Mouse (Mus musculus) frontal cortex, postnatal 10 days (tissue): Measurements from ENCODE around the gene Wnt3a.
A peak's percentile ranks its signal among the peaks of the same experiment; 100 is the strongest.
"Not testable (repeated sequence)": the region's sequence is repeated elsewhere in the genome, so short reads cannot be mapped to it uniquely, and the experiment has no call there.

ENCODE experiments used
- DNase-seq, 2 experiments: peaks; one replicate each; pipeline ENCODE4 v3.0.0; 2022; ENCODE audit warnings: low spot score in 2 of 2, mixed read lengths in 1 of 2

Gene Wnt3a

DNA sequence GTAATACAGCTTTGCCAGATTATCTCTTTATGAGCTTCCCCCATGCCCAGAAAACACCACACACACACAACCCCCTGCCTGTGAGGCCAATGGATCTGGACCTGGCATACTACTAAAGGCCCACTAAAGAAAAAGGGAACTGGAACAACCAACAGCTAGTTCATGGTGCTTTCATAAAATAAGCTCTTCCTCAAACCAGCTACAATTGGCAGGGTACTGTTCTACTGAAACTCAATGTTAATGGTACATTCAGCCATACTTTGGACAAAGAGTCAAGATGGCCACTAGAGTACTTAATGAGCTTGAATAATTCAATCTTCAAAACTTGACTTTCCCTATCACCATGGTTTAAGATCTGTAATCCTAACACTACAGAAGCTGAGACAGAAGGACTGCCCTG is 68.9 kb downstream of the Wnt3a start:
- DNase-seq = no peak

DNA sequence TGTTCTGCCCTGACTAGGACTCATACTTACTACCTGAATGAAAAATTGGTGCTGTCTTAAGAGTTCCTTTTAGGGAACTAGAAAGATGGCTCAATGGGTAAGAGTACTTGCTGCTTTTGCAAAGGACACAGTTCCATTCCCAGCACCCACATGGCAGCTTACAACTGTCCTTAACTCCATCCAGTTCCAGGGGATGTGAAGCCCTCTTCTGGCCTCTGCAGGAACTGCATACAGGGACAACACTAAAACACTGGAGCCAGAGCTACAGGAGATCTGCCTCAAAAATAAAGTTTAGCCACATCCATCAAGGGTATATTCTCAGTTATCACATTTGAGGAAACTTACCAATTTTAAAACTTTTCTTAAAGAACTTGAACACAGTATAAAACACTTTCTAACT is 71.5 kb downstream of the Wnt3a start:
- no peak for DNase-seq

GRCm38 (mm10) chr11:59218389-59218998 is 72.1 kb downstream of the Wnt3a start:
- no peak for DNase-seq

- DNase-seq = no peak
Measured at GRCm38 (mm10) chr11:59216955-59217354, 73.6 kb downstream of the Wnt3a start.

DNA sequence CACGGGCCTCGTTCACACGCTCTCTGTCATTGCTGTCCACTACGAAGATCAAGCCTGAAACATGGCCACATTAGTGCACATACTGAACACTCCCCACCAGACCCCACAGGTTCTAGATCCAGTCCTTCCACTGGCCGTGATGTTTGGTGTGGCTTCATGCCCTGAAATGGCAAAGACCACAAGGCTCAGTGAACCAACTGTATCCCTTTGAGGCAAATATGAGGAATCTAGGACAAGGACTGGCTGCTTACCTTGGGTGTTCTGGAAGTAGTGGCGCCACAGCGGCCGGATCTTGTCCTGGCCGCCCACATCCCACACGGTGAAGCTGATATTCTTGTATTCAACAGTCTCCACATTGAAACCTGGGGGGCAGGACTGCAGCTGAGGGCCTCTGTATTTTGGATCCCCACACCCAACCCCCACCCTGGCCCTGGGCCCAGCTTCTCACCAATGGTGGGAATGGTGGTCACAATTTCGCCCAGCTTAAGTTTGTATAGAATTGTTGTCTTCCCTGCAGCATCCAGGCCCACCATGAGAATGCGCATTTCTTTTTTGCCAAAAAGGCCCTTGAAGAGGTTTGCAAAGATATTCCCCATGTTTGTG is 77.6 kb downstream of the Wnt3a start:
- DNase-seq = no peak

DNA sequence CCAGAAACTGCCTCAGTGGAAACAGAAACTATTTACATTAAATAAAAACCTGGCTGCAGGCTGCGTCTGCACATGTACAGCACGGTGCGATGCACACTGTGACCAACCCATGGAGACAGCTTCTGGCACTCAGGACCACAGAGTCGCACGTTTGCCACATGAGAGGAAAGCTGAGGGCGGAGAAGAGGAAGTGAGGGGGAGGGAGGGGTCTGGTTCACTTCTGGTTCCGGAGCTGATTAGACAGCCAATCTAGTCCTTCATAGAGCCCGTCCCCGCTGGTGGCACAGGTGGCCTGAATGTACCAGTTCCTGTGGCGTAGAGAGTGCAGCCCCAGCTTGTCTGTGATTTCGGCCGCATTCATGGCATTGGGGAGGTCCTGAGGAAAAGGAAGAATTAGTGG is 78.2 kb downstream of the Wnt3a start:
- DNase-seq = not testable (repeated sequence)

GRCm38 (mm10) chr11:59211561-59211960 is 79.0 kb downstream of the Wnt3a start:
- DNase-seq = not testable (repeated sequence)

GRCm38 (mm10) chr11:59210020-59210419 is 80.5 kb downstream of the Wnt3a start:
- no peak for DNase-seq

GRCm38 (mm10) chr11:59209580-59209979 is 81.0 kb downstream of the Wnt3a start:
- no peak for DNase-seq

GRCm38 (mm10) chr11:59209003-59209441 is 81.5 kb downstream of the Wnt3a start:
- peak in 1 of 2 experiments; percentile 55 for DNase-seq

- peak; percentile 94 for DNase-seq
Measured at GRCm38 (mm10) chr11:59208153-59208831, 82.3 kb downstream of the Wnt3a start, which contains the start of gene 2310033P09Rik. Gene 2310033P09Rik, plus strand, starts transcription at chr11:59208321.

DNA sequence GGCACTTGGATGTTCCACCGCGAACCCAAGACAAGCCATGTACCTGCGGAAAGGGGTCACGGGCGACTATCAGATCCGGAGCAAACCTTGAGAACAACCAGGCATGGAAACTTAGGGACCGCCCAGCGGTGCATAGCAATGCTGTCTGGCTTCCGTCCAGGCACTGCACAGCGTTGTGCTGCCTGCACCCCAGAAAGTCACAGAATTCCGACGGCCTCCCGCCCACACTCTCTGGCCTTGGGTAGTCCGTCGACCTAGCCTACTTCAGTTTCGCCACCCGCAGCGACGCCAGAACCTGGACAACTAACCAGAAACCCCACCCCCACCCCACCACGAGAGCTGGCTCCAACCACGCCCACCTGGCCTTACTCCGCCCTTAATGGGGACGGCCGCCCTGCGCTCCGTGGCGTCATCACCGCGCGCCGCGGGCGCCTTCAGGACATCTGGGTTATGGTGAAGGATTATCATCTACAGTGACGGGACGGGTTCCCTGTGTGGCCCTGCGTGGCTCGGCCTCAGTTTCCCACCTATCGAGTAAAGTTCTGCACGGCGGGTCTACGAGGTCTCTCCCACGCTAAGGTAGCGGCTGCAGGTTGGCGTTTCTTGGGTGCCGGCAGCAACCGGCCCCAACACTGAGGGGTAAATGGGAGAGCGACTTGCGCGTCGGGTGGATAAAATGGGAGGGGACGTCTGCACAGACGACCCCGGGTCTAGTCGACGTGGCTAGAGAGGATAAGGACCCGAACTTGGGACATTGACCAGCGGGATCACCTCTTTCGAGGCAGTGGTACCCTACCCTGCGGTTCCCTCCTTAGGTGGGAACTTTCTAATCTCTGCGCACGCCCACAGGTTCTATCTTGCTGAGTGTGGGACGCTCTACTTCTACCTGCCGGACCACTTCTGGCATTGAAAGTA is 88.2 kb downstream of the Wnt3a start, which contains the start of gene Mrpl55:
TSS of gene Mrpl55 (plus strand) at position 406 of the 915 bp plus-strand sequence.
- peak; percentile 86 to 92 for DNase-seq

- DNase-seq = no peak
Measured at GRCm38 (mm10) chr11:59201216-59202002, 89.1 kb downstream of the Wnt3a start.
